Mouse (Mus musculus): ENCODE measurements at regions not wholly inside any gene's neighbourhood (a gene's known extent, or its start where the extent isn't known, plus 50 kb on each side); places are given as distances from the start of the nearest gene placed in this dataset.
A peak's percentile ranks its signal among the peaks of the same experiment; 100 is the strongest.

- ATAC-seq (ENCODE audit: insufficient read depth, low FRiP score, low read depth) = no peak
- Histone ChIP-seq H3K9me3 (no peaks in the 10 kb centered on the region), H3K9ac (no peak overlapping the region), H3K36me3 (no peaks in the 10 kb centered on the region), H3K4me1 (no peaks in the 10 kb centered on the region), H3K27me3 (replicated peaks) (no peaks in the 10 kb centered on the region), H3K4me2 (no peak overlapping the region), H3K4me3 (replicated peaks) (no peak overlapping the region), H3K27ac (no peak overlapping the region)
- 54% methylated on average over 12 of the region's 12 CpGs for WGBS
Measured at GRCm38 (mm10) chr9:120628794-120629560, 57.7 kb downstream of the Rpl14 start.

GRCm38 (mm10) chr9:120629609-120630008, 58.4 kb downstream of the Rpl14 start:
- no peaks in the 10 kb centered on the region for H3K36me3 ChIP-seq
- 73% methylated on average over 11 of the region's 11 CpGs for WGBS
- H3K9me3 ChIP-seq = no peaks in the 10 kb centered on the region

GRCm38 (mm10) chr9:120632821-120633220, 61.6 kb downstream of the Rpl14 start:
- Histone ChIP-seq H3K4me1 (no peaks in the 10 kb centered on the region), H3K9me3 (no peaks in the 10 kb centered on the region), H3K36me3 (no peaks in the 10 kb centered on the region), H3K4me3 (replicated peaks) (no peak overlapping the region), H3K9ac (no peak overlapping the region), H3K27me3 (replicated peaks) (no peaks in the 10 kb centered on the region), H3K27ac (no peak overlapping the region), H3K4me2 (no peak overlapping the region)
- ATAC-seq (ENCODE audit: insufficient read depth, low FRiP score, low read depth) = no peak
- 88% methylated on average over 10 of the region's 10 CpGs for whole genome bisulfite sequencing

More at GRCm38 (mm10) chr9:120629609-120630008, 58.4 kb downstream of the Rpl14 start:
- no peak overlapping the region for H3K4me3 ChIP-seq (replicated peaks)
- no peaks in the 10 kb centered on the region for H3K27me3 ChIP-seq (replicated peaks)
- ATAC-seq (ENCODE audit: insufficient read depth, low FRiP score, low read depth) = no peak
- no peak overlapping the region for H3K9ac ChIP-seq
- no peak overlapping the region for H3K4me2 ChIP-seq
- H3K4me1 ChIP-seq = no peaks in the 10 kb centered on the region
- no peak overlapping the region for H3K27ac ChIP-seq

GRCm38 (mm10) chr9:120642656-120643055, 71.4 kb downstream of the Rpl14 start:
- Histone ChIP-seq H3K9ac (no peak overlapping the region), H3K4me1 (no peaks in the 10 kb centered on the region), H3K27me3 (replicated peaks) (no peaks in the 10 kb centered on the region), H3K36me3 (no peaks in the 10 kb centered on the region), H3K4me2 (no peak overlapping the region), H3K27ac (no peak overlapping the region), H3K9me3 (no peaks in the 10 kb centered on the region), H3K4me3 (replicated peaks) (no peak overlapping the region)
- 84% methylated on average over 4 of the region's 4 CpGs for WGBS
- no peak for ATAC-seq (ENCODE audit: insufficient read depth, low FRiP score, low read depth)

GRCm38 (mm10) chr9:120643371-120643770, 72.1 kb downstream of the Rpl14 start:
- no peak for ATAC-seq (ENCODE audit: insufficient read depth, low FRiP score, low read depth)
- Histone ChIP-seq H3K4me3 (replicated peaks) (no peak overlapping the region), H3K9me3 (no peaks in the 10 kb centered on the region), H3K36me3 (no peaks in the 10 kb centered on the region), H3K4me1 (no peaks in the 10 kb centered on the region), H3K9ac (no peak overlapping the region), H3K27ac (no peak overlapping the region), H3K27me3 (replicated peaks) (no peaks in the 10 kb centered on the region), H3K4me2 (no peak overlapping the region)
- 77% methylated on average over 3 of the region's 3 CpGs for WGBS

DNA sequence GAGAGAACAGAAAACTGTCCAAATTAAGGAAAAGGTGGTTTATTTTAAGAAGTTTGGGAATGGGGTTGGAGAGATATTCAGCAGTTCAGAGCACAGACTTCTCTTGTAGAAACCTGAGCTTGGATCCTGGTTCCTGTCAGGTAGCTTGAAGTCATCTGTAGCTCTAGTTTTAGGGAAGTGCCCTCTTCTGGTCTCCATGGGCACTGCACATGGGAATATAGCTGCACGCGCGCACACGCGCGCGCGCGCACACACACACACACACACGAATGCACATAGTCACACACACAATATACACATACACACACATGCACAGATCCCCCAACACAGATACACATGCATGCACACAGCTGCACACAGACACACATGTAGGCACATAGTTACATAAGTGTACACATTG, 74.5 kb downstream of the Rpl14 start:
- Histone ChIP-seq H3K4me1 (no peaks in the 10 kb centered on the region), H3K4me2 (no peak overlapping the region), H3K9me3 (no peaks in the 10 kb centered on the region), H3K4me3 (replicated peaks) (no peak overlapping the region), H3K36me3 (no peaks in the 10 kb centered on the region), H3K27ac (no peak overlapping the region), H3K27me3 (replicated peaks) (no peaks in the 10 kb centered on the region), H3K9ac (no peak overlapping the region)
- WGBS = 97% methylated on average over 10 of the region's 10 CpGs
- no peak for ATAC-seq (ENCODE audit: insufficient read depth, low FRiP score, low read depth)

DNA sequence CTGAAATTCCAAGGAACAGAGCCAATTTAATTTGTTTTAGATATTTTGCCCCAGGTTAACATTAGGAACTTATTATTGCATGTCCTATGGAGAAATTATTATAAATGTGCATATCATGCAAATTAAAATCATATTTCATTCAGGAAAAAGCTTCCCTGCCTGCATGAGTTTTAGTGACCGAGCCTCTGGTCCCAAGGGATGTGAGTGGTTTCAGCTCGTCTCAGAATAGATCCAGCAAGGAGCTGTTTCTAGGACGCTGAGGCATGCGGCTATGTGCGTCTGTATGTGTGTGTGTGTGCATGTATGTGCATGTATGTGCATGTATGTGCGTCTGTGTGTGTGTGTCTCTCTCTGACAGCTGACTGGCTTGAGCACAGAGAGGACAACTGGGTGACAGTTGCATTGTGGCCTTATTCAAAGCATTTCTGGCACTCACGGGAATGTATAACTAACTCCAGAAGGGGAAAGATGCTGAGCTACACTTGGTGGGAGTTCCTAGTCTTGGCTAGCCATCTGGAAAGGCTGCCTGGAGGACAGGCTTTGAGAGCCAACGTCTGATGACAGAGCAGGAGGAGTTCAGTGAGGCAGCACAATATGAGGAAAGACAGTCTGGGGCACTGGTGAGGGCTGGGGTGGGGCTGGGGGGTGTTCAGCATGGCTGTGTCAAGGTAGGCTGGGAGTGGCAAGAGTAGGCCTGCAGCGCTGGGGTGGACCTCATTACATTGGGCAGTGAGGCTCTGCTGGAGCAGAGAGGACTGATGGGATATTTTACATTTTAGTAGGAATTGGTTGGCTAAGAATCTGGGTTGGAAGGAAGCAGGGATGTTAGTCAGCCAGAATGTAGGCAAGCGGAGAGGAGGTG, 75.8 kb downstream of the Rpl14 start:
- no peaks in the 10 kb centered on the region for H3K4me1 ChIP-seq
- no peak for ATAC-seq (ENCODE audit: insufficient read depth, low FRiP score, low read depth)
- H3K27ac ChIP-seq = no peak overlapping the region
- H3K27me3 ChIP-seq (replicated peaks) = no peaks in the 10 kb centered on the region
- no peaks in the 10 kb centered on the region for H3K36me3 ChIP-seq
- H3K9ac ChIP-seq = no peak overlapping the region
- H3K4me2 ChIP-seq = no peak overlapping the region
- 79% methylated on average over 10 of the region's 10 CpGs for WGBS
- H3K9me3 ChIP-seq = no peaks in the 10 kb centered on the region
- H3K4me3 ChIP-seq (replicated peaks) = no peak overlapping the region

GRCm38 (mm10) chr9:120647668-120647955, 76.4 kb downstream of the Rpl14 start:
- 69% methylated on average over 7 of the region's 7 CpGs for WGBS
- Histone ChIP-seq H3K36me3 (no peaks in the 10 kb centered on the region), H3K9ac (no peak overlapping the region), H3K4me1 (no peaks in the 10 kb centered on the region), H3K4me2 (no peak overlapping the region), H3K27ac (no peak overlapping the region), H3K27me3 (replicated peaks) (no peaks in the 10 kb centered on the region), H3K9me3 (no peaks in the 10 kb centered on the region), H3K4me3 (replicated peaks) (no peak overlapping the region)
- ATAC-seq (ENCODE audit: insufficient read depth, low FRiP score, low read depth) = no peak

GRCm38 (mm10) chr9:120652733-120653132, 81.5 kb downstream of the Rpl14 start:
- Histone ChIP-seq H3K4me1 (no peaks in the 10 kb centered on the region), H3K27me3 (replicated peaks) (no peaks in the 10 kb centered on the region), H3K4me2 (no peak overlapping the region), H3K27ac (no peak overlapping the region), H3K9ac (no peak overlapping the region), H3K36me3 (no peaks in the 10 kb centered on the region), H3K9me3 (no peaks in the 10 kb centered on the region), H3K4me3 (replicated peaks) (no peak overlapping the region)
- no peak for ATAC-seq (ENCODE audit: insufficient read depth, low FRiP score, low read depth)
- WGBS = 68% methylated on average over 14 of the region's 14 CpGs

DNA sequence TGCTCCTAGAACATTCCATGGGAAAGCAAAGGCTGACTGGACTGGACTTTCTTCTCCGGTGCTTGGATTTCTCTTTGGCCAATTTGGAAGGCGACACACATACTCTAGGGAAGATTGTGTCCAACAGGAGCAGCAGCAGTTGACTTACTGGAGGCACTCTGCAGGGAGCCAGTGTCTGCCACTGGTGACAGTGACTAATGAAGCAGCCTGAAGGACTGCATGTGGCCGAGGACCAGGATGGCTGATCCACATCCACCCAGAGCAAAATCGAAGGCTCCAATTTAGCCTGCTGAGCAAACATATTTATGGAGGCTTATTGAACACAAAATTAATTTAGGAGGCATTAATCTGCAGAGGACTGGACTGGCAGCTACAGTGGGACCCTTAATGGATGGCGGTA, 81.9 kb downstream of the Rpl14 start:
- no peaks in the 10 kb centered on the region for H3K27me3 ChIP-seq (replicated peaks)
- H3K9ac ChIP-seq = no peak overlapping the region
- H3K4me1 ChIP-seq = no peaks in the 10 kb centered on the region
- H3K36me3 ChIP-seq = no peaks in the 10 kb centered on the region
- no peak overlapping the region for H3K4me3 ChIP-seq (replicated peaks)
- 48% methylated on average over 5 of the region's 5 CpGs for whole genome bisulfite sequencing
- no peak overlapping the region for H3K27ac ChIP-seq
- no peak for ATAC-seq (ENCODE audit: insufficient read depth, low FRiP score, low read depth)
- H3K4me2 ChIP-seq = 0 out of 2 replicates have a peak overlapping the region, but pooled peaks have one; percentile 8
- no peaks in the 10 kb centered on the region for H3K9me3 ChIP-seq

DNA sequence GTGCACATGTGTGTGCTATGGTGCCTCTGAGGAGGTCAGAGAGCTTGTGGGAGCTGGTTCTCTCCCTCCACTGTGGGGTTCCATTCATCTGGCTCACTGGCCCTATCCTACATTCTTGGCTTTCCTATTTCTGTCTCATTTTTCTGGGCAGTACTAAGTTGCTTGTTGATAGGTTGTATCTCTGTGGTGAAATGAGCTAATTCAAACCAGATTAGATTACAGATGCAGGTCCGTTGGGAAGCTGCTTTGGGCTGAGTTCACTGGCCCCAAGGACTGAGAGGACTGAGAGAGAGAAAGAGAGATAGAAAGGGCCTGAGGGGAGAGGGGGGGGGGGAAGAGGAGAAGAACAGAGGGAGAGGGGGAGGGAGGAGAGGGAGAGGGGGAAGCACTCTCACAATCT, 83.5 kb downstream of the Rpl14 start:
- H3K27ac ChIP-seq = no peak overlapping the region
- no peak overlapping the region for H3K4me3 ChIP-seq (replicated peaks)
- no peak overlapping the region for H3K9ac ChIP-seq
- ATAC-seq (ENCODE audit: insufficient read depth, low FRiP score, low read depth) = no peak
- no peaks in the 10 kb centered on the region for H3K9me3 ChIP-seq
- 38% methylated on average over 1 of the region's 1 CpGs for WGBS
- H3K4me1 ChIP-seq = no peaks in the 10 kb centered on the region
- no peak overlapping the region for H3K4me2 ChIP-seq
- no peaks in the 10 kb centered on the region for H3K27me3 ChIP-seq (replicated peaks)
- no peaks in the 10 kb centered on the region for H3K36me3 ChIP-seq

DNA sequence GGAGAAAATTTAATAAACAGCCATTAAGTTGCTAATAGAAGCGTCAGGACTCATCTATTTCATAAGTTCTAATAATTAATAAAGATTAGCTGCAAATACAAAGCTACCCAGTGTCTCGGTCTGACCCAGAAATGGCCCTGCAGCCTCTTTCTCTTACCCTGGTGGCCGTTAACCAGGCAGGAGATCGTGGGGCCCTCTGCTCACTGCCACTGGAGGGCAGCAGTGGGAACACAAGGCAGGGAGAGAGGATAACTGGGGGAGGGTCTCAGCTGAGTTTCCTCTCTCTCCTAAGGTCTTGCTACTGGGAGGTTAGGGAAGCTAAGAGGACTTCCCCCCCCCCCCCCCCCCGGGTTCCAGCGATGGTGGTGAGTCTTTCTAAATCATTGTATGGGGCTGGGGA, 85.7 kb downstream of the Rpl14 start:
- no peak overlapping the region for H3K9ac ChIP-seq
- no peak overlapping the region for H3K4me3 ChIP-seq (replicated peaks)
- no peak overlapping the region for H3K27ac ChIP-seq
- H3K27me3 ChIP-seq (replicated peaks) = no peaks in the 10 kb centered on the region
- no peaks in the 10 kb centered on the region for H3K36me3 ChIP-seq
- 22% methylated on average over 6 of the region's 6 CpGs for WGBS
- ATAC-seq (ENCODE audit: insufficient read depth, low FRiP score, low read depth) = no peak
- no peaks in the 10 kb centered on the region for H3K4me1 ChIP-seq
- no peaks in the 10 kb centered on the region for H3K9me3 ChIP-seq
- no peak overlapping the region for H3K4me2 ChIP-seq
